Mouse (Mus musculus) liver, adult (tissue): Measurements from ENCODE around the gene 1700123L14Rik.

Source experiments
- GATA4 ChIP-seq: IDR thresholded peaks from 2 replicates; pipeline ENCODE4 v1.6.1; 2014; ENCODE audit warnings: mild to moderate bottlenecking, low read length; ENCODE audit not compliant: insufficient replicate concordance

The 1700123L14Rik gene

DNA sequence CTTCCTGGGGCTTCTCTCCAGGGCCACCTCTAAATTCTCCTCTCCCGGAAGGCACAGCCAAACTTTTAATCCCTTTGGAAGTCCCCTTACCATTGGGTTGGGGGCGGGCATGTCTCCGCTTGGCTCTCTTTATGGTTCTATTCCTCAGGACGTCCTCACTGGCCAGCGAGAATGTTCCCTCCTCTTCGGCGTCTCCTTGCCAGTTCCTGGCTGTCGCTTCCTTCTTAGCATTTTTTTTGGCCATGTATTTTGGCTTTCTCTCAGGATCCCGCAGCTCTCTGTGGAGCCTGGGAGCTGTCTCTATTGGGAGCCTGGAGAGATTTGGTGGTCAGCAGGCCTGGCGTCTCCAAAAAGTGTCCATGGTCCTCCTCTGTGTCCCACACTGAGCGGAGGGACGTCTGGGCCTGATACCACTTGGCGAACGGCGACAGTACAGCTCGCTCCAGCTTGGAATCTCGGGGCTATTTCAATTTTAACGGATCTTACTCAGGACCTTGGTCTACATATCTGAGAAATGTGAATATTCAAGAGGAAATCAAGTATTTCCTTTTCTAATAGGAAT lies at the start of gene 1700123L14Rik:
1700123L14Rik (minus strand) TSS at position 426 of the 562 bp plus-strand sequence.
- TF ChIP-seq GATA4 = no peak

DNA sequence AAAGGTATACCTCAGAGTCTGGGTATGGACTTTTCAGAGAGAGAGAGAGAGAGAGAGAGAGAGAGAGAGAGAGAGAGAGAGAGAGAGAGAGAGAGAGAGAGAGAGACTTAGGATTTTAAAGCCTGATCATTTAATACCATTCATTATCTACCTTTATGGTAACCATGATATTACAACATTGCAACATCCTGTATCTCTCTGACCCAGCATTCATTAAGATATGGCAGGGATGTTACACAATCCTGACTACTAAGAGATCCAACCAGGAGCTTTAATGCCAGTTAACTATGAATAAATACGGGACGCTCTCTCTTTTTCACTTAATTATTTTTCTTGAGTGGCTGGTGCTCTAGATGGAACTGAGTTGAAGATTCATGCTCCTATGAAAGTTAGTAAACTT lies 39.4 kb upstream of the 1700123L14Rik start:
- TF ChIP-seq GATA4 = no peak

DNA sequence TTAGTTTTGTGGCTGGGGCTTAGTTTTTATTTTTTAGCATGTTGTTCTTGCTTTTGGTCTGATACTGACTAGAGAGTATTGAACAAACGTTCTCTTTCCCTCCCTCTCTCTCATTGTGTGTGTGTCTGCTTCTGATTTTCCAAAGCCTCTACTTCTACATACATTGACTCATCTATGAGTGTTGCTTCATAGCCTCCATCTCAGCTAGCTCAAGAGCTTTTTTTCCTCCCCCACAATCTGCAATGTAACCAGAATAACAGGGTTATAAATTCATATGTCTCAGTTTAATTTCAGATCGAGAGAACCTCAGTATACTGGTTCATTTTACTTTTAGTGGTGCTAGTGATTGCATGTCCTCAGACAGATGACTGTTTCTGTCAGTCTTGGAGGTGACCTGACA lies 20.5 kb upstream of the 1700123L14Rik start:
- TF ChIP-seq GATA4 = no peak

DNA sequence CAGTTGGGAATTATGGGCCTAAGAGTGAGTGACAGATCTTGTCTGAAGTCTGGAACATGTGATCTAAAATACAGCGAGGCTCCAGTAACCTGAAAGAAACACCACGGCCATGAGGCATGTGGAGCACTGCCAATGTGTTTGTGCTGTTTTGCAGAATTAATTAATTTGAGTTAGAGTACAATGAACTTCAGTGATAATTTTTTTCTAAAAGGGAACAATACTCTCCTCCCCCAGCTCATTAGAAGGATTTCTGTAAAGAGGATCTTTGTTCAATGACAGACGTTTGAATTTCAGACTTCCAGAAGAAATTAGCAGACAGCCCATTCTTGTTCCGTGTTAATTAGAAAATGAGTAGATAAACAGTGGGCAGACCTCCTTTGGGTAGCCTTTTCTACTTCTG lies 17.3 kb upstream of the 1700123L14Rik start:
- TF ChIP-seq GATA4 = no peak

DNA sequence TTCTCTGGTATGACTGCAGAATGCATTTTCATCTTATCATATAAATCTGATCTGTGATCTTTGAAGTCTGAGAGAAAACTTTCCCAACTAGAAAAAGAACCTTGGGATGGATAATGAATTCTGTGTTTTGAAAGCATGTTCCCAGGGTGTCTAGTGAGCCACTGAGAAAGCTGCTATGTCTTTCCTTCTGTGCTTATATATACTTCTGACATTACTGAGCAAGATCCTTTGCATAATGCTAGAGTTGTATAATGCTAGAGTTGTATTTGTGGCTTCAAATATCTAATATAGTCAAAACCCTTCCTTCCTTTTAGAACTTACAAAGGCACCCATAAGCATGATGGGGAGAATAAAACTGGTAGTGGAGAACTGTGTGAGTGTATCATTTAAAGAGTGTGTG lies 12.5 kb upstream of the 1700123L14Rik start:
- TF ChIP-seq GATA4 = no peak

DNA sequence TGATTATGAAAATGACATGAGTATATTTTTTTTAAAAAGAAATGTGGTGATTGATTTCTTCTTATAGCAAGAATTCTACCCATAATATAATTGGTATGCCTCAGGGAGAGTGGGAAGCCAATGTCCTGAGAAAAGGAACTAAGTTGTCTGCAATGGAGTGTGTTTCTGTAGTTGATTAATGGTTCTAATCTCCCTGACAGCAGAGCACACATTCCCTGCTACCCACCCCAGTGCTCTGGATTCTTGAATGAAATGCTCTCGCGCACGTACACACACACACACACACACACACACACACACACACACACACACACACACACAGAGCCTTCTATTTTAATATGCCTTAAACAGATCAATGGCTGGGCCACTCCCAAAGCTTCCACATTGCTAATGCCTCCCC lies 7.6 kb upstream of the 1700123L14Rik start:
- no peak for TF ChIP-seq GATA4

DNA sequence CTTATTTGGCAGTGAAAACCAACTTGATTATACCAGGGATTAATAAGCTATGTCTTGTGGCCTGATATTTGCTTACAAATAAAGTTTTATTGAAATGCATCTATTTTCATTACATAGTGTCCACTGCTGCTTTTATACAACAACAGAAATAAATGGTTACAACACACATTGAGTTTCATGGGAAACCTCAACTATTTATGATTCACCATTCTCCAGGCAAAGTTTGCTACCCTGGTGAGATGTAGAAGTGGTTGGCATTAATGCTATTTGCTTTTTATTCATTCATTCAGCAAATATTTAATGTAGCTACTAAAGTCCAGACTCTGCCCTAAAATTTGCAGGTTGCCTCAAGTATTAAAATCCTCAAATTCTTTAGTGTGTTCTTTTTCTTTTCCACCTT lies 988 bp upstream of the 1700123L14Rik start:
- TF ChIP-seq GATA4 = no peak

DNA sequence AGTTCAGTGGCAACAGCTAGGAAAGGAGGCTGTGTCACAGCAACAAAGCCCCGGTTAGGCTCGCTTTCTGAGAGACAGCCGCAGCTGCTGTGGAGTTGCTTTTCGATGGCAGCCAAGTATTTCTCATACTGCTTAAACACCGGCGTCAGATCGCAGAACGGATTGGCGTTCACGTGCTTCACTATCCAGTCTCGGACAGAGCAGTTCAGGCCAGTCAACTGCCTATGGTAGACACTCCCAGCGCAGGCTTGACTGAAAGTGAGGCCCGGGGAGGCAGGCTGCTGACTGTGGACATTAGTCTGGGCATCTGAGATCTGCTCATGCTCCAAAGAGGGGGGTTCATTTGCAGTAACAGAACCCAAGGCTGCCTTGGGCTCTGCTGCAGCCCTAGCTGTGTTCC lies 640 bp downstream of the 1700123L14Rik start:
- no peak for TF ChIP-seq GATA4

DNA sequence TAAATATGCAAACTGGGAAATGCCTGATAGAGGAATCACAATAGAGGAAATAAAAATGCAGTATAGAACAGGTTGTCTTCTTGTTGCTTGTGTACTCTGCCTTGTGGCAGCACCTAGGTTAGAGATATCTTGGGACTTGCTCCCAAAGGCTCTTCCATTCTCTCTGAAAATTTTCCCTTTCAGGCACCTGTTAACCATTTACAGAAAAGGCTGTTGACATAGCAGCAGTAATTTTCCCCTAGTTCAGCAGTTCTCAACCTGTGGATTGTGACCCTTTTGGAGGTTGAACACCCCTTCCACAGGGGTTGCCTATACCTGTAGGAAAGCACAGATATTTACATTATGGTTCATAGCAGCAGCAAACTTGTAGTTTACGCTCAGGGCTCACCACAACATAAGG lies 22.7 kb downstream of the 1700123L14Rik start:
- TF ChIP-seq GATA4 = no peak

DNA sequence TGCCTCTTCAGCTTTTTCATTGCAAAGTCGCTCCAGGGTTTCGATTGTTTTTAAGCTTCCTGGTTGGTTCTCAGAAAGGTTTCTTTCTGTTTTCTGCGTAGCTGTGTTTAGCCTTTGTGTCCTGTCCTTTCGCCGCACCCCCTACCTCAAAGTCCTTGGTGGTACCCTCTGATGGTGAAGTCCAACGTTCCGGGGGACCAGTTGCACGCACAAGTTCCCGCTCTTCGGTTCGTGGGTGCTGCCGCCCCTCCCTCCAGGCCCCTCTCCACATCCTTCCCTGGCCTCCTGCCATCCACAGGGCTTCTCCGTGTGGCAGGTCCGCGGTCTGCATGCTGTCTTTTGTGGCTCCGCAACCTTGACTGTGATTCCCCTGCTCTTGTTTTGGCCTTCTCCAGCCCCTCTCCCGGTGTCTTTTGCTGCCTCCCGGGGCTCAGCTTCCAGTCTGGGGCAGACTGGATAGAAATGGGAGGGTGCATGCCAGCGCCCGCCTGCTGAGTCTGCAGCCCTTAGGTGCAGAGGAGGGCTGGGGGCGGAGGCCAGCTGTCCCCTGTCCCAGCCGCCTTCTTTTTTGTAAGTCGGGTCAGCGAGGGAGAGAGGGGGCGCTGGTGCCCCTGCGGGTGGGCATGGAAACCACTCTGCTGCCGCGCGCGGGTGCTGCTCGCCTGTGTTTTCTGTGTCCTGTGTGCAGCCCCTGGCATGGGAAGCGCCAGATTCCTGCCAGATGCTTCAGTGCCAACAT lies 49.3 kb downstream of the 1700123L14Rik start:
- no peak for TF ChIP-seq GATA4

DNA sequence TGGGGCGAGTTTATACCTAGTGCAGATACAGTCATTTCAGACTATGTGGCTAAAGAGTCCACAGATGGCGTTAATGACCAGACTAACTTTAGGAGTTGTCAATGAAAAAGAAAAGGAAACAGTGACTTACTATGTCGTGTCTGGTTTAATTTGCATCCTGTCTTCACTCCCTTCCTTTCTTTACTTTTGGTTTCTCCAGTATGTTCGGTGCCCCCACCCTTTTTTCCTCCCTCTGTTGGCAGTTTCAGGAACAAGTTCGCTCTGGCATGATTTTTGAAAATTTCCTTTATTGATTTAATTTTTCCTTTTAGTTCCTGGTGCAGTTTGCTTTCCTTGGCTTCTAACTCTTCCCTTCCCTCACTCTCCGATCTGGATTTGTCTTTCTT lies 49.9 kb downstream of the 1700123L14Rik start:
- TF ChIP-seq GATA4 = no peak
